Mouse (Mus musculus): ENCODE data around the gene Plekhg3.

GRCm38 (mm10) chr12:76572261-76573251 lies 41.9 kb downstream of the Plekhg3 start:
- no peak for TF ChIP-seq POLR2A (IDR thresholded peaks at IDR 0.05; ENCODE audit: extremely low read depth, insufficient read depth, low read length)
- TF ChIP-seq CTCF (IDR thresholded peaks at IDR 0.05; ENCODE audit: low read depth, low read length): no peak

Measured in liver, adult 2 months (tissue).